Mouse (Mus musculus): ENCODE results near the gene Prnp.

DNA sequence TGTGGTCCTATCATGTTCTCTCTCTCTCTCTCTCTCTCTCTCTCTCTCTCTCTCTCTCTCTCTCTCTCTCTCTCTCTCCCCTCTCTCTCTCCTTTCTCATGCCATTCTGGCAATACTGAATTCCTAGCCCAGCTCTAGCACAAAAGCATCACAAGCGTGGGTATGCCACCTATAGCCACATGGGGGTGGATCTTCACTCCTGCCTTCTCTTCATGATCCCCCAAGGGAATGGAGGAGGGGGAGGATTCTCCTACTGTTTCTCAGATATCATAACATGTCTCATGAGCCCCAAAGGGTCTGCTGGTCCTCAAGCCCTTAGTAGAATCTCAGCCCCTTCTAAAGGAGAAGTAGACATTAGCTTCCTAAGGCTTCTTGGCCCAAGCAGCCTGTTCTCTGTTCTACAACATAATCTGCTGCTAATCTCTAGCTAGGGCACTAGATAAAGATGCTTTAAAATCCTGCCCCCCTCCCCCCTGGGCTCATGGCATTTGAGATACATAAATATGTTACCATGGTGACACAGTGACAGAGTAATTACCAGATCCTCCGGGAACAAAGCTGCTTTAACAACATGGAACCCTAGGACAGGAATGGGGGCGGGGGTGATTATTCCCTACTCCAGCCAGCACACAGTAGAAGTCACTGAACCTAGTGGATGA, 47.0 kb upstream of the Prnp start:
- TF ChIP-seq FLI1 (IDR thresholded peaks at IDR 0.05; ENCODE audit: low read length), result no peak
- no peak for TF ChIP-seq GATA1 (IDR thresholded peaks at IDR 0.05; ENCODE audit: borderline replicate concordance, low read length)

All from megakaryocyte, embryonic 14.5 days (primary cell).